Mouse (Mus musculus) hindbrain, embryonic 13.5 days (tissue): ENCODE data around the gene Gm45021. TPM values are rescaled to one million over a fixed set of nuclear protein-coding genes. Genes with fewer than 3 reads are reported as not detected.

Experiments
- ATAC-seq: fragments of 200-750 bp; cut with Nextera tagmentation; 2 replicates; pipeline ENCODE4 v1.8.0; 2017; ENCODE audit warnings: moderate TSS enrichment; ENCODE audit not compliant: low FRiP score
- H3K27ac ChIP-seq: fragments of 300-500 bp; sonication (generic); 2 replicates; pipeline ENCODE4 v1.5.1; 2015; ENCODE audit warnings: inconsistent platforms, mild to moderate bottlenecking, moderate library complexity
- H3K27me3 ChIP-seq: fragments of 300-500 bp; sonication (generic); 2 replicates; pipeline ENCODE4 v1.6.1; 2015; ENCODE audit warnings: mild to moderate bottlenecking, inconsistent platforms
- H3K36me3 ChIP-seq: fragments of 300-500 bp; sonication (generic); 2 replicates; pipeline ENCODE4 v1.6.1; 2015; ENCODE audit warnings: mild to moderate bottlenecking, inconsistent platforms
- H3K4me1 ChIP-seq: fragments of 300-500 bp; sonication (generic); replicated peaks from 2 replicates; pipeline ENCODE4 v1.6.1; 2015; ENCODE audit warnings: inconsistent platforms
- H3K4me2 ChIP-seq: fragments of 300-500 bp; sonication (generic); 2 replicates; pipeline ENCODE4 v1.6.1; 2015; ENCODE audit warnings: inconsistent platforms, mild to moderate bottlenecking, moderate library complexity
- H3K4me3 ChIP-seq: fragments of 300-500 bp; sonication (generic); 2 replicates; pipeline ENCODE4 v1.5.1; 2015; ENCODE audit warnings: mild to moderate bottlenecking, inconsistent platforms
- H3K9ac ChIP-seq: fragments of 300-500 bp; sonication (generic); 2 replicates; pipeline ENCODE4 v1.6.1; 2015; ENCODE audit warnings: mild to moderate bottlenecking, inconsistent platforms
- H3K9me3 ChIP-seq: fragments of 300-500 bp; sonication (generic); 2 replicates; pipeline ENCODE4 v1.6.1; 2016; ENCODE audit warnings: inconsistent platforms
- WGBS: fragments of 180-500 bp; shearing (Covaris S2); methylation state at CpG from one replicate; pipeline ENCODE4 v1.1.7; 2015; 5-methylcytosine and 5-hydroxymethylcytosine counted together
- polyA plus RNA-seq: library from polyadenylated mRNA; unstranded; fragments of >200 nt; fragmentation: Nextera tagmentation; extraction: Ambion mirVana; gene quantifications from 2 replicates; pipeline ENCODE4 v1.2.1, GENCODE M21; 2015

Gene Gm45021
- 0.56 TPM in 1 of 2 replicates, not detected in the other for polyA plus RNA-seq

DNA sequence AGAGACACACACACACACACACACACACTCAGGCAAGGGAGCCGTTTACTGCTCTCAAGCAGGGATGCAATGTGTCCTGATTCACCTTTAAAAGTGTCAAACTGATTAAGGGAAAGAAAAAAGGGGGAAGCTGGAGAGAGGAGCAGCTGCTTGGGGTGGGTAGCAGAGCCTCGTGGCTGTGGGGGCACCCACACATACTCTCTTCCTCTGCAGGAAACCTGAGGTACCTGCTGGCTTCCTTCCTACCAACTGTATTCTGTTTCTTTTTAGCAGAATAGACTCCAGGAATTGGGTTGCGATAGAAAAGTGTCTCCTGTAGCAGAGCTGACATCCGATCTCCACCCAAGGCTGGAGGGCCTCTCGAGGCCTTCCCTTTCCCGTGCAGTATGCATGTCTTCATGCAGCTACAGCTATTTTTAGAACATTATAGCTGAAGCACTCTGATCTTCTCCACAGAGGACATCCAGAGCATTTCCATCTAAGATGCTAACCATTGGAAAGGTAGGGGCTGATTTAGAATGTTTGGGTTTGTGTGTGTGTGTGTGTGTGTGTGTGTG, at the start of gene Gm45021:
Gene Gm45021 (plus strand): TSS at position 417 of the 557 bp plus-strand sequence.
- 72% methylated on average over 6 of the region's 6 CpGs for WGBS
- no peak within 1 kb of the TSS for H3K27ac ChIP-seq
- no peak within 1 kb of the TSS for H3K4me2 ChIP-seq
- H3K36me3 ChIP-seq, result no peaks in the 10 kb centered on the region
- H3K27me3 ChIP-seq, result no peaks in the 10 kb centered on the region
- H3K4me3 ChIP-seq, result no peak within 1 kb of the TSS
- ATAC-seq, result no peak
- H3K4me1 ChIP-seq, result peaks cover 7% of the 10 kb centered on the region
- no peak within 1 kb of the TSS for H3K9ac ChIP-seq
- H3K9me3 ChIP-seq, result no peaks in the 10 kb centered on the region

DNA sequence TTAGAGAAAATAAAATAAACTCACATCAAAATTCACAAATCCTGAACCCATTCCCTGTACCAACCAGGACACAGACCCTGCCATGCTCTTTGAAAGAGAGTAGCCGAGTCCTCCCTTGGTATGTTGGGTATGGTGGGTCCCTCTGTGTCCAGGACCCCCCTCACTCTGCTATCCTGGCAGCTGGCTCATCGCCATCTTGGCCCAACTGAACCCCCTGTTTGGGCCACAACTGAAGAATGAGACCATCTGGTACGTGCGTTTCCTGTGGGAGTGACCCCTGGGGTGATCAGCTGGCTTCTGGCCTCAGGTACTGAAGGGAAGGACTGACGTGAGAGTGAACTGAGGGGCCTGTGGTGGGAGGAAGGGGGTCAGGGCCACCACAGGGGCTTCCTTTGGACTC, 49.5 kb upstream of the Gm45021 start:
- WGBS, result 74% methylated on average over 5 of the region's 5 CpGs
- H3K4me3 ChIP-seq, result no peak overlapping the region
- no peak overlapping the region for H3K4me2 ChIP-seq
- no peak for ATAC-seq
- no peak overlapping the region for H3K27ac ChIP-seq
- no peaks in the 10 kb centered on the region for H3K27me3 ChIP-seq
- H3K9ac ChIP-seq, result peak overlapping the region; percentile 19; the same call in 1 of the 2 replicates
- peaks cover 33% of the 10 kb centered on the region for H3K36me3 ChIP-seq
- H3K4me1 ChIP-seq, result peaks cover 38% of the 10 kb centered on the region
- no peaks in the 10 kb centered on the region for H3K9me3 ChIP-seq

DNA sequence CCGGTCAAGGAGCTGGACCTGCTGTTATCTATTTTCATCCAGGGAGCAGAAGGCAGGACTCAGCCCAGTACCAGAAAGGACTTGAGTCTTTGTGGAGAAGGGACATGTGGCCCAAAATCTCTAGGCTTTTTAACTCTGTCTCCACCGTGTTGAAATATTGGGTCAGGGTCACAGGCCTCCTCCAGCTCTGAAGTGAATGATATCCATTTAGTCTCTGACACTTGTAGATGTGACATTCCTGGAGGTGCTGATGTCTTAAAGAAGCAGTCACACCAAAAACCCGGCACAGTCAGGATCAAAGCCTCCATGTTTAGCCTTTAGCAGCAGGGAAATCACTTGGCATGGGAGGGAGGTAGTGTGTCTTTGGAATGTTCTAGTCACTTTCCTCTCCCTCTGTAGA, 48.7 kb upstream of the Gm45021 start:
- ATAC-seq, result no peak
- peaks cover 33% of the 10 kb centered on the region for H3K36me3 ChIP-seq
- peak overlapping the region; percentile 29; the same call in 1 of the 2 replicates for H3K9ac ChIP-seq
- WGBS, result 73% methylated on average over 3 of the region's 3 CpGs
- no peaks in the 10 kb centered on the region for H3K9me3 ChIP-seq
- no peak overlapping the region for H3K4me2 ChIP-seq
- H3K27me3 ChIP-seq, result no peaks in the 10 kb centered on the region
- H3K4me1 ChIP-seq, result peaks cover 38% of the 10 kb centered on the region
- no peak overlapping the region for H3K27ac ChIP-seq
- no peak overlapping the region for H3K4me3 ChIP-seq

DNA sequence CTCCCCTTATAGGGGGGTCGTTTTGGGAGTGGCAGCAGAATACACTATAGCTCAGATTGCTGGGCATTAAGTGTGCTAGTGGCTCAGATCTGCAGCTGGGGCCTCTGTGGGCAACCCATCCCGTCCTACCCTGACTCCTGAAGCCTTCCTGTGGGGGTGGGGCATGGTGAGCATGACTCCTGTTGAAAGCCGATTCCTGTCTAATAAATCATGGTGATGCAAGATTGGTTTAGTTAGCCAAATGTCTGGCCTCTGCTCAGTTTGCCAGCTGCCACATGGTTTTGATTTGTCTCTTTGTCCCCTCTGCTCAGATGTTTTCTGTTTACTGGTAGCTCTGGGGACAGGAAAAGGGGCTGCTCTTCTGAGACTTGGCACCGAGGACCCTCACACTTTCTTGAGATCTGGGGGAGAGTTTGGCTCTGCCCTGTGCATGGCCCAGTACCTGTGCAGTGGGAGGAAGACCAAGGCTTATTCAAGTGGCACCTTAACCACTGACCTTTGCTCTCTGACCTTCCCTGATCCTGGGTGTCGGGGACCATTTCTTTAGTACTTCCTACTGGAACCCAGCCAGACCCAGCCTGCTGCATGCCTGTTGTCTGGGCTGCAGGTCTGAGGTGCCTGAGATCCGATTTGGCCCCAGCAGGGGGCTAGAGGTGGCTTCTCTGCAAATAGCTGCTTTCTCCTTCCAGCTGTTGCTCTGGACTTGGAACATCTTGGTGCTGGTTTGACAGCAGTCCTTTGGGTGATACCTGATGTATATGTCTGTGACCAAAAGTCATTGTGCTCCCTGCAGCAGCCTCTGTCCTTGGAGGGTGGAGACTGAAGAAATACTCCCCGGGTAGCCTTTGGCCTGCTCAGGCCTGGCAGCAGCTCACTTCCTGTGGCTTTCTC, 47.6 kb upstream of the Gm45021 start:
- H3K27me3 ChIP-seq, result no peaks in the 10 kb centered on the region
- H3K36me3 ChIP-seq, result peaks cover 33% of the 10 kb centered on the region
- no peak overlapping the region for H3K4me2 ChIP-seq
- no peak overlapping the region for H3K9ac ChIP-seq
- 60% methylated on average over 7 of the region's 7 CpGs for WGBS
- no peak overlapping the region for H3K4me3 ChIP-seq
- ATAC-seq, result no peak
- H3K9me3 ChIP-seq, result no peaks in the 10 kb centered on the region
- H3K27ac ChIP-seq, result no peak overlapping the region
- peaks cover 30% of the 10 kb centered on the region for H3K4me1 ChIP-seq

DNA sequence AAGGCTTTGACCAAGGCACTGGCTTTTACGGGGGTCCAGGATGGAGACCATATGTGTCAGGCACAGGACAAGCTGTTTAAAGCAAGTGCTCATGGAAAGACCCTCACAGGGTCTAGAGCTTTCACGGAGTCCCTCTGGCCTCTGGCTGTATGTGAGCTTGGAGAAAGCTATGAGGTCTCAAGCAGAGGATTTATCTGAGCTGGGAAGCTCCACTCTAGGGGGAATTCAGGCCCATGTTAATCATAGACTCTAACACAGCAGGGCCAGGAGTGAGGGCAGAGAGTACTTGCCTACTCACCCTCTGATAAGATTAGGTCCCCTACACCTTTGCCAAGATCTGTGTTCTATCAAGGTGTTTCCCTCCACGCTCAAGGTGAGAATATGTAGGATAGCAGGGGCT, 46.8 kb upstream of the Gm45021 start:
- 91% methylated on average over 3 of the region's 3 CpGs for WGBS
- peaks cover 25% of the 10 kb centered on the region for H3K4me1 ChIP-seq

DNA sequence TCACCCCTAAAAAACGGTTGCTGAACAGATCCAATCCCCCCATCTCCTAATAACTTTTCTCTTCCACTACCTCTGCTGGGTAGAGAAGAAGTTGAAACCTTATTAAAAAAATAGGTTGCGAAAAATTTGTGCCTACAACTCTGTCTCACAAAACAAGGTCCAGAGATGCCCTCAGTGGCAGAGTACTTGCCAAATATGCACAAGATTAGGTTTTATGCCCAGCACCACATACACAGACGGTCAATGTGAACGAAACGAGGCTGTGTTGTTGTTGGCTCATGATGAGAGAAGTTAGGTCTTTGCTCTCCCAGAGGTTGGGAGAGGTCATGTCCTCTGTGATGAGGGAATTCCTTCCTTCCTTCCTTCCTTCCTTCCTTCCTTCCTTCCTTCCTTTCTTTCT, 44.2 kb upstream of the Gm45021 start:
- H3K9ac ChIP-seq, result no peak overlapping the region
- no peak overlapping the region for H3K27ac ChIP-seq
- H3K27me3 ChIP-seq, result no peaks in the 10 kb centered on the region
- no peak overlapping the region for H3K4me3 ChIP-seq
- no peak overlapping the region for H3K4me2 ChIP-seq
- WGBS, result 84% methylated on average over 5 of the region's 5 CpGs
- H3K9me3 ChIP-seq, result no peaks in the 10 kb centered on the region
- peaks cover 28% of the 10 kb centered on the region for H3K36me3 ChIP-seq
- no peak for ATAC-seq
- peaks cover 5% of the 10 kb centered on the region; the same call in 1 of the 2 replicates for H3K4me1 ChIP-seq

More for the DNA sequence above, 46.8 kb upstream of the Gm45021 start:
- Histone ChIP-seq H3K36me3 (peaks cover 33% of the 10 kb centered on the region), H3K9ac (no peak overlapping the region), H3K4me3 (no peak overlapping the region), H3K9me3 (no peaks in the 10 kb centered on the region), H3K27me3 (no peaks in the 10 kb centered on the region), H3K4me2 (no peak overlapping the region), H3K27ac (no peak overlapping the region)
- no peak for ATAC-seq

DNA sequence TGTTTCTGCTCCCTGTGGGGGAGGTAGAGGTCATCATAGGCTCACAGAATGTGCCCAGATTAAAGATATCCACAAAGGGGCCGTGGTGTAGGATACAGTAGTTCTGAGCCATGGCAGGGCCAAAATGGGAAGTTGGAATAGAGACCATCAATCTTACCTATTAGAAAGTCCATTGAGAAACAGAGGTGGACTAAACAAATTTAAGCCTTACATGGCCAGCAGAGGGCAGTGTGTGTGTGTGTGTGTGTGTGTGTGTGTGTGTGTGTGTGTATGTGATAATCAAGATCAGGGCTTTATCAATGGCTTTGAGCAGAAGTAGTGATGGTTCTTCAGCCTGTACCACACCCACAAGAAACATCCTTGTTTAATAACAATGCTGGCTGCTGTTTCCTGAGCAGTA, 43.1 kb upstream of the Gm45021 start:
- Histone ChIP-seq H3K9ac (no peak overlapping the region), H3K27ac (no peak overlapping the region), H3K27me3 (peaks cover under 1% of the 10 kb centered on the region; the same call in 1 of the 2 replicates), H3K36me3 (peaks cover 17% of the 10 kb centered on the region), H3K9me3 (no peaks in the 10 kb centered on the region), H3K4me3 (no peak overlapping the region), H3K4me1 (peaks cover under 1% of the 10 kb centered on the region; the same call in 1 of the 2 replicates), H3K4me2 (no peak overlapping the region)
- 55% methylated on average over 1 of the region's 1 CpGs for WGBS
- ATAC-seq, result no peak

DNA sequence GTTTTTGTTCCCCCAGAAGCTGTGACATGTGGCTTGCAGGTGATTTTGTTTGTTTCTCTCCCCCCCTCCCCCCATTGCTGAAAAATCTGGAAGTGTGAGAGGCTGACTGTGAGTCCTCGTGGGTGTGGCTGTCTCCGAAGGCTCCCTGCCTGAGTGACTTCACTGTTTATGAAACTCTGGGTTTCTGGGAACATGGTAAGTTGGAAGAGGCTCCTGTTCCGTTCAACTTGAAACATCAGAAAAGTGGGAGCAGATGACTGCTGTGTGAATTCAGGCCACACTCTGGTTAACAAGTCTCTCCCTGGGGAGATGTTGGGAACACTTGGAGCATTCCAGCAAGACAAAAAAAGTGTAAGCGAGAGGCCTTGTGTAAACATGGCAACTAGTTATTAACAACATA, 42.6 kb upstream of the Gm45021 start:
- Histone ChIP-seq H3K9ac (no peak overlapping the region), H3K4me1 (no peaks in the 10 kb centered on the region; the same call in 1 of the 2 replicates), H3K27me3 (peaks cover 4% of the 10 kb centered on the region; the same call in 1 of the 2 replicates), H3K9me3 (no peaks in the 10 kb centered on the region), H3K4me3 (no peak overlapping the region), H3K4me2 (no peak overlapping the region), H3K36me3 (peaks cover 12% of the 10 kb centered on the region), H3K27ac (no peak overlapping the region)
- no peak for ATAC-seq
- WGBS, result 79% methylated on average over 4 of the region's 4 CpGs

DNA sequence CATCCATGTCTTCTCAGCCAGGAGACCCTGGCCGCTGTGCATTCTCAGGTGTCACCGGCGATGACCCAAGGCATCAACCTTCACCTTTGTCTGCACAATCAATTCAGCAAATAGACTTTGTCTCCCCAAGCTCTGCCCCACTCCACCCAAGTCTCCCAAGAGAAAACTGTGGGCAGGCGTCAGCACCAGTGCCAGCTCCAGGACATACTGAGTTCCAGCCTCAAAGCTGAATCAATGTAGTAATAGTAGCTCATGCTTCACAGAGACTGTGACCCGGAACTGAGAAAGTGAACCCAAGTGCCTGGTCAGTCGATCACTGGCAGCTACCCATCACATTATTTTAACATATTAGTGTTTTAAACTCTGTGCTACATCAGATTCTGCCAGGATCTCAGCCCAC, 41.1 kb upstream of the Gm45021 start:
- H3K4me1 ChIP-seq, result no peaks in the 10 kb centered on the region
- H3K4me2 ChIP-seq, result no peak overlapping the region
- H3K4me3 ChIP-seq, result no peak overlapping the region
- no peaks in the 10 kb centered on the region for H3K36me3 ChIP-seq
- H3K9me3 ChIP-seq, result no peaks in the 10 kb centered on the region
- H3K9ac ChIP-seq, result no peak overlapping the region
- 89% methylated on average over 6 of the region's 6 CpGs for WGBS
- no peak overlapping the region for H3K27ac ChIP-seq
- peaks cover 4% of the 10 kb centered on the region; the same call in 1 of the 2 replicates for H3K27me3 ChIP-seq
- ATAC-seq, result no peak

DNA sequence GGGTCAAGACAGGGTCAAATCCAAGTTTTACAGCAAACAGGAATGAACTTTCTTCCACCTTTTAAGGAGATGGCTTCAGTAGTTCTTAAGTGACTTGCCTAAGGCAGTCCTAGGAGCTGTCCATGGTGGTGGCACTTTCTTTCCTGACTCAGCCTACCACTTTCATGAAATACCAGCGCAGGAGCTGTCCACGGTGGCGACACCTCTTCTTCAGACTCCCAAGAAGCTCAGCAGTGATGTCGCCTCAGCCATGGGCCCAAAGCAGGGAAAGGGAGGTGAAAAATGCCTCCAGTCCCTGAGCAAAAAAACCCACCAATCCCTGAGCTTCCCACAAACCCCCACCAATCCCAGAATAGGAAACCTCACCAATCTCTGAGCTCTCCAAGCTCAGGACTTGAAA, 36.5 kb upstream of the Gm45021 start:
- Histone ChIP-seq H3K27me3 (peaks cover 4% of the 10 kb centered on the region; the same call in 1 of the 2 replicates), H3K4me1 (peaks cover 20% of the 10 kb centered on the region), H3K9me3 (no peaks in the 10 kb centered on the region), H3K36me3 (peaks cover 14% of the 10 kb centered on the region), H3K4me3 (no peak overlapping the region), H3K27ac (no peak overlapping the region; the same call in 1 of the 2 replicates), H3K4me2 (no peak overlapping the region), H3K9ac (no peak overlapping the region)
- no peak for ATAC-seq
- 65% methylated on average over 4 of the region's 4 CpGs for WGBS

DNA sequence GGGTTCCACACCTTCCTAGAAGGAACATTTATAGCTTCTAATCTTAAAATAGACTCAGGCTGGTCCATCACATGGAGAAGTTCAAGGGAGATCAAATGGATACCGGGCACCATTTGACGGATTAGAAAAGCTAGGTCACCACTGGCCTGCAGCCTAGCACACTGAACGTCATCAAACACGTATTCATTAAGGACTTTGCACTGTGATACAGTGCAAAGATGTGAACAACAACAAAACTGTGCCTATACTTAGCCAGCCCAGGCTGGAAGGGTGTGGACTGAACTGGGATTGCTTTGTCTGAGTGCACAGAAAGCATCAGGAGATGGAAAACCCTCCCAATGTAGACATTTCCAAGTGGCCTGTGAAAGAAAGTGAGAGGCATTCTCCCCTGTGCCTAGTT, 35.6 kb upstream of the Gm45021 start:
- Histone ChIP-seq H3K27me3 (peaks cover 4% of the 10 kb centered on the region; the same call in 1 of the 2 replicates), H3K9ac (peak overlapping the region; percentile 67), H3K9me3 (no peaks in the 10 kb centered on the region), H3K36me3 (peaks cover 20% of the 10 kb centered on the region), H3K4me2 (peak overlapping the region; percentile 53), H3K27ac (peak overlapping the region; percentile 93), H3K4me1 (peaks cover 24% of the 10 kb centered on the region), H3K4me3 (peak overlapping the region; percentile 45)
- ATAC-seq, result peak; percentile 4; the same call in 1 of the 2 replicates
- 80% methylated on average over 4 of the region's 4 CpGs for WGBS

DNA sequence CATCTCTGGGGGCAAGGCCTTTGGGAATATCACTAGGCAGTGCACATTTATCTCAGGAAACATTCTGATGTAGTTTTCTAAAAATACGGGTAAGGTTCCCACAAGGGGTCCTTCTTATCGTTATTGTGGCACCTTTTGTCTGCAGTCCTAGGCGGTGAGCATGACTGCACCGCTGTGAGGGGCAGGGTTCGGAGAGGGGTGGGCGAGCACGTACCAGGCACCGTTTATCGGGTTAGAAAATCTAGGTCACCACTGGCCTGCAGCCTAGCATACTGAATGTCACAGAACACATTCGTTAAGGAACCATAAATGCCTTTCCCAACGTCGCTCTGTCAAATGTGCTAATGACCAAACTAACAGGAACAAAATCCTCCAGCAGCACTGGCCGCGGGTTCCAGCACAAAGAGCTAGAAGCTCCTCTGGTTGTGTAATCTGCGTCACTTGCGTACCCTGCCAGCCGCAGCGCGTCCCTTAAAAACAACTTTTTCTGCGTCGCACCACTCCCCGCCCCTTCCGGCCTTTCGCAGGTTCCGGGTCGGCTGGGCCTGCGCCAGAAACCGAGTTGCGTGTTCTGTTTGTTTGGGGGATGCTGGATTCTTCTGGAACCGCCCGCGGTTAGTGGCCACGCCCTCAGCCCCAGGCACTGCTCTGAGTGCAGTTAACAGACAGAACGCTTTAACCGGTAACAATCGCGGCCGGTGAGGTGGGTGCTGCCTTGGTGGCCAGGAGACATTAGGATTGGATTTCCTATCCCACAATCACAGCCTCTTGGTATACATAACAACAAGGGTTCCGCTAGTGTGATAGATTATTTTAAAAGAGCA, 34.9 kb upstream of the Gm45021 start, which contains the start of gene Lrrc61:
Gene Lrrc61 (plus strand): TSS at position 517 of the 824 bp plus-strand sequence.
- Histone ChIP-seq H3K27ac (peak within 1 kb of the TSS; percentile 93), H3K4me2 (peak within 1 kb of the TSS; percentile 53), H3K27me3 (peaks cover 4% of the 10 kb centered on the region; the same call in 1 of the 2 replicates), H3K9ac (peak within 1 kb of the TSS; percentile 67), H3K4me1 (peaks cover 24% of the 10 kb centered on the region), H3K36me3 (peaks cover 26% of the 10 kb centered on the region), H3K9me3 (no peaks in the 10 kb centered on the region), H3K4me3 (peak within 1 kb of the TSS; percentile 45)
- under 1% methylated on average over 39 of the region's 39 CpGs for WGBS
- ATAC-seq, result peak; percentile 94
